Mouse (Mus musculus): ENCODE measurements around the gene Gm28048.

DNA sequence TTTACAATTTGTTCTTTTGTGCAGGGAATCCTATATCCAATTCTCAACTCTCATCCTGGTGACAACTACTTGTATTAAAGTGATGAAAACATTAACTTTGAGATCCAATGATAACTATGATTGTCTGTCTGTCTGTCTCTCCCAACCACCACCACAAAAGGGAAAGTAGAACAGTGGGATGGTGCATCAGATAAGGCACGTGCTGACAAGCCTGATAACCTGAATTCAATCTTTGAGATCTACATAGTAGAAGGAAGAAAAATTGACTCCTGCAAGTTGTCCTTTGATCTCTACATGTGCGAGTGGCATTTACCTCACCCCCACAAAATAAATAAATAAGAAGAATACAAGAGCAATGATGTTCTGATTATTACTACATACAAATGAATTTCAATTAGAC, 62.6 kb downstream of the Gm28048 start:
- TF ChIP-seq CTCF (IDR thresholded peaks at IDR 0.05; ENCODE audit: low read depth) (no peak), EP300 (IDR thresholded peaks at IDR 0.05; ENCODE audit: low read depth) (no peak)

All from liver, embryonic 14.5 days (tissue).